Mouse (Mus musculus) cerebellum, adult 2 months (tissue): Measurements from ENCODE around the gene Sp2.

ENCODE experiments used
- CTCF ChIP-seq: fragments of 200-500 bp; IDR thresholded peaks from 2 replicates; pipeline ENCODE4 v1.5.1; 2011; ENCODE audit warnings: low read depth, mild to moderate bottlenecking, control low read depth, low read length, moderate library complexity, borderline replicate concordance; ENCODE audit not compliant: insufficient read depth
- POLR2A ChIP-seq: fragments of 200-500 bp; IDR thresholded peaks from 2 replicates; pipeline ENCODE4 v1.6.1; 2011; ENCODE audit warnings: low read length, control low read depth, borderline replicate concordance; ENCODE audit not compliant: insufficient read depth

- TF ChIP-seq POLR2A: no peak
- peak; percentile 66 for TF ChIP-seq CTCF
Measured at GRCm38 (mm10) chr11:97021873-97022484, 39.2 kb upstream of the Sp2 start.
